Mouse (Mus musculus) kidney, adult 11 months (tissue): ENCODE data around the gene Mfsd5.

ENCODE experiments used
- DNase-seq: peaks from one replicate; pipeline ENCODE4 v3.0.0; 2022

The Mfsd5 gene

GRCm38 (mm10) chr15:102248131-102248811 is 31.0 kb upstream of the Mfsd5 start:
- no peak for DNase-seq

GRCm38 (mm10) chr15:102248812-102249191 is 30.5 kb upstream of the Mfsd5 start:
- no peak for DNase-seq

- DNase-seq, result no peak
These were observed 30.0 kb upstream of the Mfsd5 start for GRCm38 (mm10) chr15:102249251-102249691.

DNA sequence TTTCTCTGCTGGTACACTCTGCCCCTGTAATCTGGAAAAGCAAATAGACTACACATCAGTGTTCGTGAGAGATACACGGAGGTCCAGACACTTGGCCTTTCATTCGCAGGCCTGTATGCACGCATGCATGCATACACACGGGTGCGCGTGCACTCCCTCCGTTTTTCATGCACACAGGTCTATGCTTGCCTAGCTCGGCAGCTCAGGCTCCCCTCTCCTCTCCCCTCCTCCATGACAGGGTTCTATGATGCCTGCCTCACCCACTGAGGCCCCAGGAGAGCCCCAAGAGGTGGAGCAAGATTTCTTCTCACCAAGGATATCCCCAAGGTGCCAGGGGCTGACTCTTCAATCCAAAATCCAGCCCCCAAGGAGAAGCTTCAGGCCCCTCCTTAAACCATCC is 29.3 kb upstream of the Mfsd5 start:
- DNase-seq, result no peak

GRCm38 (mm10) chr15:102250521-102250920 is 28.7 kb upstream of the Mfsd5 start:
- no peak for DNase-seq

DNA sequence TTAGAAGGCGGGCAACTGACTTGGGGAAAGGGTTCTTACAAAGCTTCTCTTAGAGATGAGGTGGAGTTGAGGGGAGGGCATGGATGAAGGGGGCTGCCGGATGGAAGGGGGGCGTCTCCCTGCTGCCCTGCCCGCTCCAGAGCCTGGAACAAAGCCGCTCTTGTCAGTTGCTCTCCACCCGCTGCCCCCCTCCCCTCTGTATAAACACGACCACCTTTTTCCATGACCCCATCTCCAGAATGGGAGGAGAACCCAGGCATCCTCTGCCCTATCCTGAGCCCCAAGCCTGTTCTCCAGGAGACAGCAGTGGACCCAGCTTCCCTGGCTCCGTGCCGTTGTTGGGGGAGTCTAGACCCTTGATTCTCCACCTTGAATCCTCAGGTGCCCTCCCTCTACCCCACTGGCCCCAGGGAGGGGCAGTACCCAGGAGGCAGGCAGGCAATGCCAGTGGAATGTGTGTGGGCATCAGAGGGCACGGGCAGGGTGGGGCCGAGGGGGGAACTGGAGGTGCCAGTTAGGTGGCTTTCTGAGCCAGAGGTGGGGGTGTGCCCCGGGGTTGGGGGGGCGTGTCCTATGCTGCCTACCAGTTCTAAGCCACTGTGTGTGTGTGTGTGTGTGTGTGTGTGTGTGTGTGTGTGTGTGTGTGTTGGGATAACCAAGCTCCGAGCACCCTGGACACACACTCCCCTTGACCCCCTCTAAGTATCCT is 23.6 kb upstream of the Mfsd5 start:
- DNase-seq, result peak; percentile 54

DNA sequence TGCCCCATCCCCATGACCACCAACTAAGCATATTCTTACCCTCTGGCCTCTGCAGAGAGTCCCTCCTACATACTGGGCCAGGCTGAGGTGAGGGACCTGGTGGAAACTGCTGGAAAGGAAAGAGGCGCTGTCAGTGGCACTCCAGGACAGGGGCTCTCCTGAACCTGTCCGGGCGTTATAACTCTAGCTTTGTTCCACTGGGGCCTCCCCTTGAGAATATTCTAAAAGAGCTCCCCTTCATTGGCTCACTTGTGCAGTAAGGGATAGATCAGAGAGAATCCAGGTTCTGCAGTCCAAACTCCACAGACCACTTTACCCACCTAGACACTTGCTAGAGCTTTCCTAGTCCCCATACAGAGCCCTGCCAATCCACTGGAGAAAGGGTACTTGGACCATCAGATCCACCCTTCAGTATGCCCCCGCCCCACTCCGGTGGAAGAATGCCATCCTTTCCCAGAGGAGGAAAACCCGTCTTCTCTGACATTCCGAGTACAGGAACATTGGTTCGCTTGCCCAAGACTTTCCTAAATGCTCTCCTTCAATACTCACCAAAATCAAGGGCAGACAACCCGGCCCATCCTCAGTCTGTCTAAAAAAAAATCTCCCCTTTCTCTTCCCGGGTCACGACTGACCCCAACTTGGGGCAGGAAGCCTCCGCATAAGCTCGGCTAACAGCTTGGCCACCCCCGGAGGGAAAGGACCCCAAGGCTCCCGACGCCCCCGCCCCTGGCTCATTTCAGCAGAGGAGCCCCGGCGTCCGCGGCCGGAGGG is 22.6 kb upstream of the Mfsd5 start:
- DNase-seq, result no peak

DNA sequence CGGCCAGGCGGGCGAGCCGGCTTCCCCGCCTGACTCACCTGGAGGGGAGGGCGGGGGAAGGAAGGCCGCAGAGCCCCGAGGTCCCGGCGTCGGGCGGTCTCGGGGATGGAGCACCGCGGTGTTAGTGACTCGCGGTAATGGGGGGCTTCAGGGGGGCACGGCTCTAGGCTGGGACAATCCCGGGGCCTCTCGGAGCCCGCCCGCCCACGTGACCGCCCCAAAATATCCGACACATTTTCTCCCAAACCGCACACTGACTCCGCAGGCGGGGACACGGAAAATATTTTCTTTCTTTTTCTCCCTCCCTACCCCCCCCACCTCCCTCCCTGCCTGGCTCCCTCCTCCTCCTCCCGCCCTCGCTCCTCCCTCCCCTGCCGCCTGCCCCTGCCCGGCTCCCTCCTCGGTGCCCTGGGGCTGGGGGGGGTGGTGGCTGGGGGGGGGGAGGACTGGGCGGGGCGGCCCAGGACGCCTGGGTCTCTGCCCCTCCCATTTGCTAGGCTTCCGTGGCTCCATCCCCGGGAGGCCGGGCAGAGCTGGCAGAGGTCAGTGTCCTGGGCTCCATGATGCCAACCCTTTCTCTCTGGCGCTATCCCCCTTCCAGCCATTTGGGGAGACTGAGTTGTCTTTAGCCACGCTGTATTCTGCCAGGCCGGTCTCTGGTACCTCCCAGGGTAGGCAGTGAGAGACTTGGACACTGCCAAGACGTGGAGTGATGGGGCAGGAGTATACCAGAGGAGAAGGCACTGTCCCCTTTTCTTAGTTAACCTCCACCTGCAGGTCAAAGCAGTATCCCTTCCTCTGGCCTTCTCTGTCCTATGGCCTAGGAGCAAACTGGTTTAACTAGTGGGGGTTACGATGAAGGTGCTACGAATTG is 21.8 kb upstream of the Mfsd5 start, which contains the start of gene Rarg:
Gene Rarg (minus strand): TSS at position 316 of the 874 bp plus-strand sequence.
- DNase-seq, result peak; percentile 64

GRCm38 (mm10) chr15:102258076-102258470 is 21.2 kb upstream of the Mfsd5 start:
- no peak for DNase-seq

DNA sequence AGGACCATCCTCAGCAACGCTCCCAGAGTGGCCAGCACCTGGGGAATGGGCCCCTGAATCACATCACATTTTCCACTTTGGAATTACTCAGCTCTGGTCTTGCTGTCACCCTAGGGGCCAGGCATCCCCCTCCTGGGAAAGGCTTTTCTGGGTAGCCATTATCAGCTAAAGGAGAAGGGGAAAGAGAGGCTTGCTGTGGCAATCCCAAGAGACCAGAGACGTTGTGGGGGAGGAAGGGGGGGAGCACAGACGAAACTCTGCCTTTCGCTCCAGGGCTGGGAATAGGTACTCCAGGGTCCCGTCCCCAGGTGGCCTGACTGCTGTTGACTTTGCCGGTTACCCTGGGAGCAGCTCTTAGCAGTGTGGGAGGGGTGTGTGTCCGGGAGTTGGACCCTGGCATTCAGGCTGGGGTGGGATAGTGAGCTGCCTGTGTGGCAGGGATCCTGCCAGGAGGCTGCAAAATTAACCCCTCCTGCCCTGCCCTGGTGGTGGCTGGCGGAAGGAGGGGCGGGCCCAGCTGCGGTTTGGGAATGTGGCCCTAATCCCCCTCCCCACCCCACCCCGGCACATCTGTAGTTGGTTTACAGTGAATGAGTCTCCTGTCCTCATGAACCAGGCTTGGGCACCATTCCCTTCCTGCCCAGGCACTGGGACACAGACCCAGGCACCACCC is 20.5 kb upstream of the Mfsd5 start:
- no peak for DNase-seq

GRCm38 (mm10) chr15:102262582-102262981 is 16.7 kb upstream of the Mfsd5 start:
- DNase-seq, result no peak

DNA sequence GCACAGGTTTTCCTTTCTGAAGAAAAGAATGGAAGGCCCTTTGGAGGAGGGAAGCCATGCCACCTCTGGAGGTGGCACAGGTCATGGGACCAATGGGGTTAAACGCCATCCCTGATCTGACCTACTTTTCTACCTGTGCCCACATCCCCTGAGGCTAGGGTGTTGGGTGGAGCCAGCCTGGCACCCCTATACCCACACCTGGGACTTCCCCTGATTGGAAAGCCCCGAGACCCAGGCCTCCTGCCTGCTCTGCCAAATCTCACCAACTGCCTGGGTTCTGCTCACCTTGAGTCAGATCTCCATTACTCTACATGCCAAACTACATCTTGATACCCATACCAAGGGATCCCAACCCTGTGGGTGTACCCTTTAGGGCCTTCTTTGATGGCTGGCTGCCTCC is 16.2 kb upstream of the Mfsd5 start:
- DNase-seq, result no peak

GRCm38 (mm10) chr15:102265548-102265947 is 13.7 kb upstream of the Mfsd5 start:
- no peak for DNase-seq

DNA sequence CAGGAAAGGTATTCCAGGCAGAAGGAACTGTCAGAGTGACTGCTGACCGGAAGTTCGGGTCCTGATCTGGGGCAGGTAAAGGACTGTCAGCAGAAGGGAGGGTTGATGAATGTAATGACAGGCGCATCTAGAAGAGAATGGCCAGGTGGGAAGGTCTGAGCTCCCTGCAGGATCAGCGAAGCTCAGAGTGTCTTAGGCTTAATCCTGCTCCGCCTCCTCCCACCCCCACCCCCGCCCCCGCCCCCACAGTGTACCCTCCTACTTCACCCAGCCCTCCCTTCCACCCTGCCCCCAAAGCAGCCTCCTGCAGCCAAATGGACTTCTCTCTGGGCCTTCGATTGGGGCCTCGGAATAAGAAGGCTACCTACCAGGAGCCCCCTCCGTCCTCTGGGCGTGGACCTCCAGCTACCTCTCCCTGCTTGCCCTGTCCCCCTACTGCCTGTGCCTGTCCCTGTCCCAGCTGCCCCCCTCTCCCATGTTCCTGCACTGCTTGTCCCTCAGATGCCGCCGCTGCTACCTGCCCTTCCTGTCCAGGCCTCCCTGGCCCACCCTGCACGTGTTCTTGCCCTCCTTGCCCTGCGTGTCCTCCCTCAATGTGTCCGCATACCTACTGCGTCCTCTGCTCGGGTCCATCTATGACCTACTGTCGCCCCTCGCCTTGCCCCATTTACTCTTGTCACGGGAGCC is 8.8 kb upstream of the Mfsd5 start, which contains the start of gene Gm9918:
Gene Gm9918 (plus strand): TSS at position 290 of the 687 bp plus-strand sequence.
- DNase-seq, result no peak

DNA sequence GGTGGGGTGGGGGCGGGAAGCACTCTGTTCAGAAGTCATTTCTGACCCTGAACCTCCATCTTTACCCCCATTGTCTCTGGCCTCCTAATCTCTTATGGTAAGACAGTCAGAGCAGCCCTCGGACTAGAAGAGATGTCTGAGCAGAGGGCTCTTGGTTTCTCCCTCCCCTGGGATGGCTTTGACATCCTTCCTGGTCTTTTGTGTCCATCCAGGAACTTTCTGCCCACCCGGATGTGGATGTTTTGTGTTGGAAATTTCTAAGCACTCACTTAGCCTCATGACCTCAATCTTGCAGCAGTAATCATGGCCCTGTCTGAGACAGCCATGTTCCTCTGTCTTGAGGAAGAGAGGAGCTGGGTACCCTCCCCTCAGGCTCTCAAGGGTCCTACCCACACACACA is 7.8 kb upstream of the Mfsd5 start:
- no peak for DNase-seq

DNA sequence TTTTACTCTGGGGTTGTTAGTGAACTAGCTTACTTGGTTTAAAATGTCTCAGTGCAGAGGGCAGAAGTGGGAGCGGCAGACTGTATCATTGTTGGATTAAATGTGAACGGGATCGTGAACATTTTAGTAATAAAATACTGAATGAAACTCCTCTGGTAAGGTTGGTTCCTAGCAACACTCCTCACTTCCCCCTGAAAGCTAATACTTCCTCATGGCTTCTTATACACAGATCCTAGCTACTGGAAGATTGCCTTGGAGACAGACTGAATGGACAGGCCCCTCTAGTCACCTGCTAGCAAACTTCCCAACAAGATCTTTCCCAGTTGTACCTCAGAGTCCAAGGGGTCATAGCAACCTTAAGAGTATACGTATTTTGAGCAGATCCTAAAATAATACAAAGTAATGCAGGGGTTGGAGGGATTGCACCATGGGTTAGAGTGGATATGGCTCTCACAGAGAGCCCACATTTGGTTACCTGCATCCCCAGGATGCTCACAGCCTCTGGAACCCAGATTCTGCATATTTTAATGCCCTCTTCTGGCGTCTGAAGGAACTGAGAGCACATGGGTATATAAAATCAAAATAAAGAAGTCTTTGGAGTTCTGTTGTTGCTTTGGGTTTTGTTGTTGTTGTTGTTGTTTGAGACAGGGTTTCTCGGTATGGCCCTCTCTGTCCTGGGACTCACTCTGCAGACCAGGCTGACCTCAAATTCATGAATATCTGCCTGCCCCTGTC is 5.1 kb upstream of the Mfsd5 start:
- no peak for DNase-seq

GRCm38 (mm10) chr15:102278726-102279091 is 545 bp upstream of the Mfsd5 start:
- DNase-seq, result no peak

DNA sequence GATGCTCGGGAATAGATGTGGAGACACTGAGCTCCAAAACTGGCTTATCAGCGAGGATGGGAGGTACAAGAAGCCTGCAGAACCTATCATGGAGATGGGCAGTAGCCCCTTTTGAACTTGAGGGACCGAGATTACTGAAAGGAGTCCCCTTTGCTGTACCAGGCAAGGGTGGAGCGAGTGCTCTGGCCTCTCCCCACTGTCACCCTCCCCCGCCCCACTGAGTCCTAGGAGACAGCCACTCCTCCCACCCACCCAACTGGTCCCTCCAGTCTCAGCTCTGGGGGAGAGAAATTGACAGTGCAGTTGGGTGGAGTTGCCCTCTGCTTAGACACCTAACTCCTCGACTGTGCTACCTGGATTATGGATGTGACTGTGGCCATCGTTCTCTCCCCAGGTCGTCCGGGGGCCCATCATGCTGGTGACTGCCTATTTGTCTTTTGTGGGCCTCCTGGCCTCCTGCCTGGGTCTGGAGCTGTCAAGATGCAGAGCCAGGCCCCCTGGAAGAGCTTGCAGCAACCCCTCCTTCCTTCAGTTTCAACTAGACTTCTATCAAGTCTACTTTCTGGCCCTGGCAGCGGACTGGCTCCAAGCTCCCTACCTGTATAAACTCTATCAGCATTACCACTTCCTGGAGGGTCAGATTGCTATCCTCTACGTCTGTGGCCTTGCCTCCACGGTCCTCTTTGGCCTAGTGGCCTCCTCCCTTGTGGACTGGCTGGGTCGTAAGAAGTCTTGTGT is 698 bp downstream of the Mfsd5 start:
- DNase-seq, result no peak

GRCm38 (mm10) chr15:102280623-102281022 is 1.4 kb downstream of the Mfsd5 start:
- DNase-seq, result no peak
